Mouse (Mus musculus): Measurements from ENCODE around the gene Tph1. TPM values are rescaled to one million over a fixed set of nuclear protein-coding genes. Genes with fewer than 3 reads are reported as not detected.

The Tph1 gene
- polyA plus RNA-seq, 1 experiment: 1.5 TPM

GRCm38 (mm10) chr7:46714518-46714917, 42.2 kb upstream of the Tph1 start:
- no peaks in the 10 kb centered on the region for H3K36me3 ChIP-seq (ENCODE audit: control insufficient read depth, insufficient read depth, low read length, poor library complexity, severe bottlenecking)
- TF ChIP-seq POLR2A (IDR thresholded peaks at IDR 0.05; ENCODE audit: insufficient read depth, low read length) (no peak), EP300 (IDR thresholded peaks at IDR 0.05; ENCODE audit: insufficient read depth, low read depth, low read length) (no peak), CTCF (IDR thresholded peaks at IDR 0.05; ENCODE audit: low read depth, low read length) (peak; percentile 63)
- no peaks in the 10 kb centered on the region for H3K9me3 ChIP-seq (replicated peaks; ENCODE audit: control insufficient read depth, insufficient read depth, low read length, poor library complexity, severe bottlenecking)
- no peak overlapping the region for H3K9ac ChIP-seq (ENCODE audit: low read depth, poor library complexity, severe bottlenecking)
- no peak overlapping the region for H3K4me3 ChIP-seq (ENCODE audit: low read depth, low read length)
- H3K4me1 ChIP-seq (ENCODE audit: control insufficient read depth, insufficient read depth, low read length): no peaks in the 10 kb centered on the region
- no peak overlapping the region for H3K27ac ChIP-seq (ENCODE audit: insufficient read depth, low read length)
- no peaks in the 10 kb centered on the region for H3K27me3 ChIP-seq (ENCODE audit: control insufficient read depth, insufficient read depth, low read length, poor library complexity, severe bottlenecking)

- Histone ChIP-seq H3K4me3 (ENCODE audit: low read depth, low read length) (no peak overlapping the region), H3K9ac (ENCODE audit: low read depth, poor library complexity, severe bottlenecking) (no peak overlapping the region)
Measured at GRCm38 (mm10) chr7:46712250-46712649, 39.9 kb upstream of the Tph1 start.

GRCm38 (mm10) chr7:46710390-46710844, 38.1 kb upstream of the Tph1 start, which contains the start of gene Saal1:
TSS of gene Saal1 (minus strand) at chr7:46710680.
- Histone ChIP-seq H3K27me3 (ENCODE audit: control insufficient read depth, insufficient read depth, low read length, poor library complexity, severe bottlenecking) (no peaks in the 10 kb centered on the region), H3K27ac (ENCODE audit: insufficient read depth, low read length) (peak within 1 kb of the TSS; percentile 14; the same call in 1 of the 2 replicates), H3K9ac (ENCODE audit: low read depth, poor library complexity, severe bottlenecking) (peak within 1 kb of the TSS; percentile 65), H3K36me3 (ENCODE audit: control insufficient read depth, insufficient read depth, low read length, poor library complexity, severe bottlenecking) (peaks cover 26% of the 10 kb centered on the region), H3K4me3 (ENCODE audit: low read depth, low read length) (peak within 1 kb of the TSS; percentile 99), H3K4me1 (ENCODE audit: control insufficient read depth, insufficient read depth, low read length) (no peaks in the 10 kb centered on the region), H3K9me3 (replicated peaks; ENCODE audit: control insufficient read depth, insufficient read depth, low read length, poor library complexity, severe bottlenecking) (no peaks in the 10 kb centered on the region)
- TF ChIP-seq CTCF (IDR thresholded peaks at IDR 0.05; ENCODE audit: low read depth, low read length) (peak; percentile 90), EP300 (IDR thresholded peaks at IDR 0.05; ENCODE audit: insufficient read depth, low read depth, low read length) (0 out of 2 replicates have a peak, but pooled peaks have one; percentile 47), POLR2A (IDR thresholded peaks at IDR 0.05; ENCODE audit: insufficient read depth, low read length) (peak; percentile 7)

More at GRCm38 (mm10) chr7:46712250-46712649, 39.9 kb upstream of the Tph1 start:
- Histone ChIP-seq H3K27me3 (ENCODE audit: control insufficient read depth, insufficient read depth, low read length, poor library complexity, severe bottlenecking) (no peaks in the 10 kb centered on the region), H3K36me3 (ENCODE audit: control insufficient read depth, insufficient read depth, low read length, poor library complexity, severe bottlenecking) (peaks cover 8% of the 10 kb centered on the region), H3K27ac (ENCODE audit: insufficient read depth, low read length) (no peak overlapping the region), H3K4me1 (ENCODE audit: control insufficient read depth, insufficient read depth, low read length) (no peaks in the 10 kb centered on the region), H3K9me3 (replicated peaks; ENCODE audit: control insufficient read depth, insufficient read depth, low read length, poor library complexity, severe bottlenecking) (no peaks in the 10 kb centered on the region)
- TF ChIP-seq EP300 (IDR thresholded peaks at IDR 0.05; ENCODE audit: insufficient read depth, low read depth, low read length) (no peak), POLR2A (IDR thresholded peaks at IDR 0.05; ENCODE audit: insufficient read depth, low read length) (no peak), CTCF (IDR thresholded peaks at IDR 0.05; ENCODE audit: low read depth, low read length) (no peak)

GRCm38 (mm10) chr7:46700521-46701025, 28.2 kb upstream of the Tph1 start:
- TF ChIP-seq CTCF (IDR thresholded peaks at IDR 0.05; ENCODE audit: low read depth, low read length): no peak
- TF ChIP-seq POLR2A (IDR thresholded peaks at IDR 0.05; ENCODE audit: insufficient read depth, low read length): no peak
- TF ChIP-seq EP300 (IDR thresholded peaks at IDR 0.05; ENCODE audit: insufficient read depth, low read depth, low read length): no peak
- Histone ChIP-seq H3K27me3 (ENCODE audit: control insufficient read depth, insufficient read depth, low read length, poor library complexity, severe bottlenecking) (no peaks in the 10 kb centered on the region), H3K27ac (ENCODE audit: insufficient read depth, low read length) (no peak overlapping the region), H3K36me3 (ENCODE audit: control insufficient read depth, insufficient read depth, low read length, poor library complexity, severe bottlenecking) (peaks cover 55% of the 10 kb centered on the region), H3K4me1 (ENCODE audit: control insufficient read depth, insufficient read depth, low read length) (no peaks in the 10 kb centered on the region), H3K9me3 (replicated peaks; ENCODE audit: control insufficient read depth, insufficient read depth, low read length, poor library complexity, severe bottlenecking) (no peaks in the 10 kb centered on the region), H3K9ac (ENCODE audit: low read depth, poor library complexity, severe bottlenecking) (no peak overlapping the region), H3K4me3 (ENCODE audit: low read depth, low read length) (no peak overlapping the region)

- peaks cover 41% of the 10 kb centered on the region for H3K36me3 ChIP-seq (ENCODE audit: control insufficient read depth, insufficient read depth, low read length, poor library complexity, severe bottlenecking)
- no peaks in the 10 kb centered on the region for H3K4me1 ChIP-seq (ENCODE audit: control insufficient read depth, insufficient read depth, low read length)
- no peaks in the 10 kb centered on the region for H3K9me3 ChIP-seq (replicated peaks; ENCODE audit: control insufficient read depth, insufficient read depth, low read length, poor library complexity, severe bottlenecking)
- no peak overlapping the region for H3K4me3 ChIP-seq (ENCODE audit: low read depth, low read length)
- TF ChIP-seq EP300 (IDR thresholded peaks at IDR 0.05; ENCODE audit: insufficient read depth, low read depth, low read length) (no peak), CTCF (IDR thresholded peaks at IDR 0.05; ENCODE audit: low read depth, low read length) (no peak), POLR2A (IDR thresholded peaks at IDR 0.05; ENCODE audit: insufficient read depth, low read length) (no peak)
- no peaks in the 10 kb centered on the region for H3K27me3 ChIP-seq (ENCODE audit: control insufficient read depth, insufficient read depth, low read length, poor library complexity, severe bottlenecking)
- no peak overlapping the region for H3K9ac ChIP-seq (ENCODE audit: low read depth, poor library complexity, severe bottlenecking)
- H3K27ac ChIP-seq (ENCODE audit: insufficient read depth, low read length): no peak overlapping the region
Measured at GRCm38 (mm10) chr7:46696754-46697153, 24.4 kb upstream of the Tph1 start.

GRCm38 (mm10) chr7:46686827-46687226, 14.5 kb upstream of the Tph1 start:
- no peaks in the 10 kb centered on the region for H3K9me3 ChIP-seq (replicated peaks; ENCODE audit: control insufficient read depth, insufficient read depth, low read length, poor library complexity, severe bottlenecking)
- H3K27ac ChIP-seq (ENCODE audit: insufficient read depth, low read length): no peak overlapping the region
- H3K27me3 ChIP-seq (ENCODE audit: control insufficient read depth, insufficient read depth, low read length, poor library complexity, severe bottlenecking): no peaks in the 10 kb centered on the region
- no peak overlapping the region for H3K4me3 ChIP-seq (ENCODE audit: low read depth, low read length)
- TF ChIP-seq EP300 (IDR thresholded peaks at IDR 0.05; ENCODE audit: insufficient read depth, low read depth, low read length) (no peak), POLR2A (IDR thresholded peaks at IDR 0.05; ENCODE audit: insufficient read depth, low read length) (no peak), CTCF (IDR thresholded peaks at IDR 0.05; ENCODE audit: low read depth, low read length) (no peak)
- peaks cover 18% of the 10 kb centered on the region for H3K36me3 ChIP-seq (ENCODE audit: control insufficient read depth, insufficient read depth, low read length, poor library complexity, severe bottlenecking)
- no peak overlapping the region for H3K9ac ChIP-seq (ENCODE audit: low read depth, poor library complexity, severe bottlenecking)
- no peaks in the 10 kb centered on the region for H3K4me1 ChIP-seq (ENCODE audit: control insufficient read depth, insufficient read depth, low read length)

Data from ES-Bruce4 (cell line).